Mouse (Mus musculus) regulatory T cell (primary cell): ENCODE measurements around the gene Dpep2nb.
"Not testable (repeated sequence)": the region's sequence is repeated elsewhere in the genome, so short reads cannot be mapped to it uniquely, and the experiment has no call there.

Source experiments
- in situ Hi-C: fragments of 300-600 bp; cut with MboI, MseI; formaldehyde crosslinking; loops from one replicate; pipeline ENCODE4 v1.15.1; 2025; ENCODE audit warnings: high pct_unique_total_duplicates

Gene Dpep2nb

DNA sequence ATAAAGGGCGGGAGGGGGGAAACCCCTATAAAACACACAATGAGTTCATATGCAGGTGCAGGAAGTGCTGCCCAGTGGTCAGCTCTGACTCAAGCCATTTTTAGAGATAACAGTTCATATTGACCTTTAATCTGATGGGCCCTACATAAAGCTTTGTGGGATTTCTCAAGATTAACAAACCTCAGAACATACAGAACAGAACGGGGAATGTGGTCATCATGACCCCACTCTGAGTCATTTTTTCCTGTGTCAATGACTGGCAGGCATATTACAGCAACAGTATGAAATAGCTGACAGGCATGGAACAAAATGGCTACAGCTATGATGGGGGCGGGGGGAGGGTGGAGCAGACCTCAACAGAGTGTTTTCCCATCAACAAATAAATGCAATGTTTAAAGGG lies 1.4 kb upstream of the Dpep2nb start:
- in situ Hi-C loops = no loop called here

DNA sequence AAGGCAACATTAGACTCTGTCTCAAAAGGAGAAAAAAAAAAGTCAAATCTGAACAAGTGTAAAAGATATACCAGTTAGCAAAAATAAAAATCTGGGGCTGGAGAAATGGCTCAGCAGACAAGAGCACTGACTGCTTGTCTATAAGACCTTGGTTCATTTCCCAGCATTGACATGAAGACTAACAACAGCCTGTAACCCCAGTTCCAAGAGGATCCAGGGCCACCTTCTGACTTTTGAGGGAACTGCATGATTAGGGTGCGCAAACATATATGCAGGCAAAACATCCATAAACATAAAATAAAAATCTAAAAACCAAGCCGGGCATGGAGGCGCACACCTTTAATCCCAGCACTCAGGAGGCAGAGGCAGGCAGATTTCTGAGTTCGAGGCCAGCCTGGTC lies 638 bp upstream of the Dpep2nb start:
- in situ Hi-C loops = no loop called here

DNA sequence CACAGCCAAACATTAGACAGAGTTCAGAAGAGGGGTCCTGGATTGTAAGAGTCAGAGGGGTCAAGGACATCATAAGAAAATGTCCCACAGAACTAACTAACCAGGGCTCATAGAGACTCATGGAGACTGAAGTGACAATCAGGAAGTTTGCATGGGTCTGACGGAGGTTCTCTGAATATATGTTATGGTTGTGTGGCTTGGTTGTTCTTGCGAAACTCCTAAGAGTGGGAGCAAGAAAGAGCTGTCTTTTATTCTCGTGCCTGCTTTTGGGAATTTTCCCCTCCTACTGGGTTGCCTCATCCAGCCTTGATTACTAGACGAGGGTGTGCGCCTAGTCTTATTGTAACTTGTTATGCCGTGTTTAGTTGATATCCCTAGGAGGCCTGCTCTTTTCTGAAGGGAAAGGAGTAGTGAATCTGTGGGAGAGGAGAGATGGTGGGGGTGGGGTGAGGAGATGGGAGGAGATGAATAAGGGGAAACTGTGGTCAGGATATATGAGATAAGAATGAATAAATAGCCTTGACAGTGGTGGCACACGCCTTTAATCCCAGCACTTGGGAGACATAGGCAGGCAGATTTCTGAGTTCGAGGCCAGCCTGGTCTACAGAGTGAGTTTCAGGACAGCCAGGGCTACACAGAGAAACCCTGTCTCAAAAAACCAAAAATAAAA lies 1.1 kb downstream of the Dpep2nb start:
- in situ Hi-C loops = no loop called here

DNA sequence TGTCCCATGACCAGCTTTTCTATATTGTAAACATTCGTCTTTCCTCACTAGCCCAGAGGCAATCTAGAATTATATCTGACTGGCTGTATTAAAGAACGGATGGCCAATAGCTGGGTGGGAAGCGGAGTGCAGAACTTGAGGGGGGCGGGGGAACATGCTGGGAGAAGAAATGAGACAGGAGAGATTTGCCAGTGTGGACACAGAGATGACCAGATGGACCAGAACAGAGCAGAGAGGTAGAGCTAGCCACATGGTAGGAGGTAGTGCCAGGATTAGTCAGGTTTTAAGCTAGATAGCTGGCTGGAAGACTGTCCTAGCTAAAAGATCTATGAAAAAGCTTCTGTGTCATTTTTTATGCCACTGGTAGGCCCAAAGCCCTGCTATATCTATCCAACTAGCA lies 3.9 kb downstream of the Dpep2nb start:
- in situ Hi-C loops = no loop called here

DNA sequence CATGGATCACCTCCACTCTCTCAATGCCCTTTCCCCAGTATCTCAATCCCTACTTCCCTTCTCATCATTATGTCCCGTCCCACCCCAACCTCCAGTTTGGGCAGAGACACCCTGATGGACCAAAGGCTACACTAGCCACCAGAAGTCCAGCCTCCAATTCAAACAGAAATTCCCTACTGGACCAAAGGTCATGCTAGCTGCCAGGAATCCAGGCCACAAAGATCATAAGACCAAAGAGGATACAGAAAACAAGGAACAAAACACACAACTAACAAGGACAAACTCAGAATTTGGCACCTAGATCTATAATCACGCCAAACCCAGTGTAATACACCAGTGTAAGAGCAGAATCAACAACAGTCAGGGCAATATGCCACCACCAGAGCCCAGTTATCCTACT lies 6.8 kb downstream of the Dpep2nb start:
- in situ Hi-C loops = no loop called here

DNA sequence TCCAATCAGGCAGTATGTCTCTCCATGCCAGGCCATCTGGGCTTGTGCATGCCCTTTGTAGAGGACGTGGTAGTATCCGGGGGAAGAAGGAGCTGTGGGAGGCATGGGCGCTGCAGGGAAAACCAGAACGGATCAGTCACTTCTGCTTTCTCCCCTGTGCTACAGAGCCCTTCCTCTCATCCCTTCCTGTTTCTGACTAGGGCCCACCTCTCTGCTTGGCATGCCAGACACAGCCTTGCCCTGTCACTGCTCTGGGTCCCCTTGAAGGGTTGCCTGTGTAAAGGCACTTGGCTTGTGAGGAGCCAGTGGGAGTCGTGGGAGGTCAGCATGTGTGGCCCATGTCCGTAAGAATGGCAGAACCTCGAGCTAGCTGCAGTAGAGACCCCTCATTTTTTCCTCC lies 9.4 kb downstream of the Dpep2nb start:
- in situ Hi-C loops = no loop called here

DNA sequence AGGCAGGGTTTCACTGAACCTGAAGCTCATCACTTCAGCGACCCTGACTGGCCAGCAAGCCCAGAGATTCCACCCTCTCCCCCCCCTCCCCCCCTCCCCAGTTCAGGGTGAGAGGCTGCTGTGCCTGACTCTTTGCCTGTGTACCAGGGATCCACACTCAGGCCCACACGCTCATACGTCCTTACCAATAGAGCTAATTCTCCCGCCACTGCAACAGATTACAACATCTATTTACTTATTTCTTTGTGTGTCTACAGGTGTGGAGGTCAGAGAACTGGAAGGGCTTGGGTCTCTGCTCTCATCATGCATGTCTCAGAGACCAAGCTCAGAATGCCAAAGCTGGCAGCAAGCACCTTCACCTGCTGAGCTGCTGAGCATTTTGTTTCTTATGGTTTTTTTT lies 12.5 kb downstream of the Dpep2nb start:
- in situ Hi-C loops = no loop called here

DNA sequence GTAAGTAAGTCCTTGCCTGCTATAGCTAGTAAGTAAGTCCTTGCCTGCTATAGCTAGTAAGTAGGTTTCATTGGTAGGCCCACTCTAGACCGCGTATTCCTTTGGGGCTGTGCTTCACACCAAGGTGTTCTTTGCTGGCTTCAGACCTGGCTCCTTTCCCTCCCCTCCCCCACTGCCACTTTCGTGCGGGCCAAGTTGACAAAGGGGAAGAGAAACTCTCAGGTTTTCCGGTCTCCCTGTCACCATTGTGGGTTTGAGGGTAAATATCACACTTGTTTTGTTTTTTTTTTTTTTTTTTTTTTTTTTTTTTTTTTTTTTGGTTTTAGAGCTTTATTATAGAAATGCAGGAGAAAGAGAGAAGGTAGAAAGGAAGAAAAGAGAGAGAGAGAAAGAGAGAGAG lies 13.3 kb downstream of the Dpep2nb start:
- in situ Hi-C loops = no loop called here

DNA sequence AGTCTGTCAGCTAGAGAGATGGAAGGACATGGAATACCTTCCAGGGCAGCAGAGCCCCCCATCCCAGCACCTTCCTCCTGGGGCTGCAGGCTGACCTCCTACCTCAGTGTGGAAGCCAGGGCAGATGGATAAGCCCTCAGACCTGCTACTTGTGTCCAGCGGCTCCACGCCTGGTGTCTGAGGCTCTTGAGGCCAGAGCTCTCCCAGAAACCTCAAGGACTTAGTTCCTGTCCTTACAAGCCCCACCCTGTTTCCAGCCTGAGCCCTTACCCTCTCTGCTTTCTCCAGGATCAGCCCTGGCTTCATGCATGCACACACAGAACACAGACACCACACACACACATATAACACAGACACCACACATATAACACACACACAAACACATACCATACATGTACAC lies 14.2 kb downstream of the Dpep2nb start:
- in situ Hi-C loops = no loop called here

DNA sequence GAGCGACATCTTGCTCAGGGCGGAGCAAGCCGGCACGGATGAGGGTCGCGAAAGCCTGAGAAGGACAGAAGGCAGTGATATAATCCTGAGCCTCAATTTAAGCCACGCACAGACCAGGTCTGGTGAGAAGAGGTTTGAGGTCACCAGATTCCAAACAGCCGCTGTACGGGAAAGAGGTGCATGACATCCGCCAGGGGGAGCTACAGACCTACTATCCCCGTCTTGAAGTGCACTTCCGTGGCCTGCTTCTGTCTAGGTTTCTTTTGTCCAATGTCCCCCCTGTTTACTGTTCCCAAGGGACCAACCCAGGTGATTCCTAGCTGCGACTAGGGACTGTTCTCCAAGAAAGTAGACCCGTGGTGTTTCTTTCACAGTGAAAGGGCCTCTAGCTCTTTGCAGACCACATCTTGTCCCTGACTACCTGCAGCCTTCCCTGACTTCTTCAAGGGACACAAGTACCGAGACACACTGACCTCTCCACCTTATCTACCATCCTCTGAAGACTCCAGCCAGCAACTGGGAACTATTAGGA lies 14.9 kb downstream of the Dpep2nb start, which contains the start of gene Dus2:
Dus2 (plus strand) TSS at position 482 of the 532 bp plus-strand sequence.
- in situ Hi-C loops = no loop called here

DNA sequence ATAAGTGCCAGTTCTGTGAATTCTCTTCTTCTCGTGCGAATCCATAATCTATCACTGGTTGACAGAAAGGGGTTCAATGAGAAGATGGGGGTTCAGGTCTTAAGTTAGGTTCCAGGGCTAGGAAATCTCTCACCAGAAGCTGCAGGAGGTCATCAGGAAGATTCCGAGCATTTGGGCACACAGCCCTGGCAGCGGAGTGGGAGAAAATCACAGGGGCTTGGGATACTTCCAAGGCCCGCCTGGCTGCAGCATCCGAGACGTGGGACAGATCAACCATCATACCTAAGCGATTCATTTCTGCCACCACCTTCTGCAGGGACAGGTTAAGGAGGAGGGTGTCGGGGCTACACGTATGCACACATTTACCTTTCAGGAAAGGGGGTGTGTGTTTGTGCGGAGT lies 17.2 kb downstream of the Dpep2nb start:
- in situ Hi-C loops = loop anchor here (5.0 kb wide), 1 partner anchor 34 kb away; no protein-coding TSS in a partner anchor

DNA sequence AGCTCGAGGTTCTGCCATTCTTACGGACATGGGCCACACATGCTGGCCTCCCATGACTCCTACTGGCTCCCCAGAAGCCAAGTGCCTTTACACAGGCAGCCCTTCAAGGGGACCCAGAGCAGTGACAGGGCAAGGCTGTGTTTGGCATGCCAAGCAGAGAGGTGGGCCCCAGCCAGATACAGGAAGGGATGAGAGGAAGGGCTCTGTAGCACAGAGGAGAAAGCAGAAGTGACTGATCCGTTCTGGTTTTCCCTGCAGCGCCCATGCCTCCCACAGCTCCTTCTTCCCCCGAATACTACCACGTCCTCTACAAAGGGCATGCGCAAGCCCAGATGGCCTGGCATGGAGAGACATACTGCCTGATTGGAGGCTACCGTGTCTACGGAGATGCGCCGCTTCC lies 22.4 kb downstream of the Dpep2nb start:
- in situ Hi-C loops = not testable (repeated sequence)

DNA sequence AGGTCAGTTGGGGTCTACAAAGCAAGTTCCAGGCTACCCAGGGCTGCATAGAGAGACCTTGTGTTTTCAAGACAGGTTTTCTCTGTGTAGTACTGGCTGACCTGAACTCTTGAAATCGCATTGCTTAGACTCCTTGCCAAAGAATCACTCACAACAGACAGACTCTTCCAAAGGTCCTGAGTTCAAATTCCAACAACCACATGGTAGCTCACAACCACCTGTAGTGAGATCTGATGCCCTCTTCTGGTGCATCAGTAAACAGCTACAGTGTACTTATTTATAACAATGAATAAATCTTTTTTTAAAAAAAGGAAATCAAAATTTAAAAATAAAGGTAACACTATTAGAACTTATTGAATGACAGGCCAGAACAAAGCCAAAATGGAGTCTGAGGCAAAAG lies 24.6 kb downstream of the Dpep2nb start:
- in situ Hi-C loops = no loop called here

DNA sequence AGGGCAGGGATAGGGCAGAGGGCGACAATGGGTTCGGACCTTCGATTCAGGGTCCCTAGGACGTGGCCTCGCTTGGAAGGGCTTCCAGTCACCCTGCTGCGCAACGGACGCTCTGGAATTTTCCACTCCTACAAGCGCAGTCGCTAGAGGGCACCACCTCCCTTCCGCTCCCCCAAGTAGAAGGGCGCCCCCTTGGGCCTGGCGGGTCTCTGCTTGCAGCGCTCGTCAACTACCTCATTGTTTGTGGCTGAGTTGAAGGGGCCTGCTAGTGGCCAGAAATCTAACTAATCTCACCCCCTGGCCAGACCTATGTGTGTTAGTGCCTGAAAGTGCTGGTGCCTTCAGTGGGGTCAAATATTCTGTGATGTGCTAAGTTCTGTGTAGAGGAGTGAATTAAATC lies 26.4 kb downstream of the Dpep2nb start, which contains the start of gene Dpep3:
Dpep3 (minus strand) TSS at position 105 of the 400 bp plus-strand sequence.
- in situ Hi-C loops = no loop called here

DNA sequence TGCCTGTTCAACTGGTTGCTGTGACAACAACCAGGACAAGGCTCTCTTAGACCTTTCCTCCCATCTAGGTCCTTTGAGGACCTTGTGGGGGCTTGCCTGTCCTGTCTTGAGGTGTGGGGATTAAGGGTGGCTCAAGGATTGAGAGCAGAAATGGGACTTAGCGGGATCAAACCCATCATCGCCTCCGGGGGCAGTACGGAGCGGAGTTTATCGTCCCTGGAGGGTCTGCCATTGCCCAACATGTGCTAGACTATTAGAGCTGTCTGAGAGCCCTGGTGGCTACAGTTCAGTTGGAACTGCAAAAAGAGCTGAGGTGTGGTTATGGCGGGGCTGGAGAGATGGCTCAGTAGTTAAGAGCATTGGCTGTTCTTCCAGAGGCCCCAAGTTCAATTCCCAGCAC lies 30.4 kb downstream of the Dpep2nb start:
- in situ Hi-C loops = no loop called here

DNA sequence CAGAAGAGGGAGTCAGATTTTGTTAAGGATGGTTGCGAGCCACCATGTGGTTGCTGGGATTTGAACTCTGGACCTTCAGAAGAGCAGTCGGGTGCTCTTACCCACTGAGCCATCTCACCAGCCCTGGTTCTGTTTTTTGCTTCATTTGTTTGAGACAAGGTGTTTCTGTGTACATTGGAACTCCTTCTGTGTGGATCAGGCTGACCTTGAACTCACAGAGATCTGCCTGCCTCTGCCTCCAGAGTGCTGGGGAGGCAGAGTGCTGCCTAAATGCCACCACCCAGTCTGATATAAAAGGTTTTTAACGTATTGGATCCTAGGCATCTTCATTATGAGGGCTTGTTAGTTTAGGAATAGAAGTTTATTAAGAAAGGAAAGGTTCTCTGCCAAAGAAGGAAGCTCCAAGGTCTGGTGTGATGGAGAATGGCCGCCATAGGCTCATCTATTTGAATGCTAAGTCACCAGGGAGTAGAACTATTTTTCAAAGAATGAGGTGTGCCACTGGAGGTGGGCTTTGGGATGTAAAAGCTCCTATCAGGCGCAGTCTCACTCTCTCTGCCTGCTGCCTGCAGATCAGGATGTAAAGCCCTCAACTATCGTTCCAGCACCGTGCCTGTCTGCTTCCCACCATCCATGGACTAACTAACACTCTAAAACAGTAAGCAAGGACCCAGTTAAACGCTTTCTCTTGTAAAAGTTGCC lies 34.6 kb downstream of the Dpep2nb start:
- in situ Hi-C loops = no loop called here

DNA sequence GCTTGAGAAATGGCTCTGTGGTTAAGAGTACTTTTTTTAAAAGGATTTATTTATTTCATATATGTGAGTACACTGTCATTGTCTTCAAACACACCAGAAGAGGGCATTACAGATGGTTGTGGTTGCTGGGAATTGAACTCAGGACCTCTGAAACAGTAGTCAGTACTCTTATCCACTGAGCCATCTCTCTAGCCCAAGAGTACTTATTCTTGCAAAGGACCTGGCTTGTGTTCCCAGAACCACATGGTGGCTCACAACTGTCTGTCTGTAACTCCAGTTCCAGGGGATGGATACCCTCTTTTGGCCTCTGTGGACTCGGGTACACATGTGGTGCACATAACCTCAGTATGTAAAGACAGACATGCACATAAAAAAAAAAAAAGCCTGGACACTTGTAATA lies 36.4 kb downstream of the Dpep2nb start:
- in situ Hi-C loops = no loop called here

DNA sequence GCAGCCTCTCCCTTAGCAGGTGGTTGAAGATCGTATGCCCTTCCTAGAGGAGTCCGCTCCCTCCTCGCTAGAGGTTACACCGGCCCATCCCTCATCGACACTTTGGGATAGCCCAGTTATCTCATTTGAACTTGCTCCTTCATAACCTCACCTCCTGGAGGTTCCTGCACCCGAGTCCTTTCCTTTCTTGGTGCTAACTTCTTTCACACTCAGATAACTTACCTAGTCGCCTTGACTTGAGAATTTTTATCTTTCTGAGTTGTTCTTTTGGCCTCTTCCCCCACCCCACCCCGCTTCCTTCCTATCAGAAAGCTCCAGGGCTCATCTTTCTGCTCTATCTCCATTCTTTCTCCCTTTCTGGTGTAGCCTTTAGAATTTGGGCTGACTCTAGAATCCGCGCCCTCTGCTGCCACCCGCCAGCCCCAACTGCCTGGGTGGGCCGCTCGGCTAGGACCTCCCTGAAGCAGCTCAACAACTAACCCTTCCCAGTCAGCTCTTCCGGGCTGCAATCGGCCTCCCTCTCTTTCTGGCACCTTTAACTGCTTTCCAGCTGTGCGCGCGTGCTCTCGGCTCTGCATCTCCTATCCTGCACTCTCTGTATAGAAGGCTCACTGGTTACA lies 39.0 kb downstream of the Dpep2nb start:
- in situ Hi-C loops = no loop called here

DNA sequence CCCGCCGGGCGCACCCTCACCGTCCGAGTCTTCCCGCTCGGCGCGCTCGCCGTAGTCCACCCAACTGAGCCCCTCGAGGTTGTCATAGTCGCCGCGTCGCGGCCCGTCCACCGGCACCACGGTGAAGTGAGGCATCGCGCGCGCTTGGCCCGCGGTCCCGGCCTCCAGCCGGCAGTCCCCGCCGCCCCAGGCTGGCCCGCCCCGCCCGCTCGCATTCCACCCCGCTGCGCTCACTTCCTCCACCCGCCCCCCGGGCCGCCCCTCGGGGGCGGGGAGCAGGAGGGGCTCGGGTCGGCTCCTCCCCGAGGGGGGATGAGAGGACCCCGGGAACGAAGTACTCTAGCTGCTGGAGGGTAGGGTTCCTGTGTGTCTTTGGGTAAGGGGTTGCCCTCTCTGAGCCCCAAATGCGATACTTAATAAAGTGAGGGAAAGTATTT lies 39.9 kb downstream of the Dpep2nb start, which contains the start of gene Slc12a4:
Slc12a4 (minus strand) TSS at position 193 of the 437 bp plus-strand sequence.
- in situ Hi-C loops = no loop called here

DNA sequence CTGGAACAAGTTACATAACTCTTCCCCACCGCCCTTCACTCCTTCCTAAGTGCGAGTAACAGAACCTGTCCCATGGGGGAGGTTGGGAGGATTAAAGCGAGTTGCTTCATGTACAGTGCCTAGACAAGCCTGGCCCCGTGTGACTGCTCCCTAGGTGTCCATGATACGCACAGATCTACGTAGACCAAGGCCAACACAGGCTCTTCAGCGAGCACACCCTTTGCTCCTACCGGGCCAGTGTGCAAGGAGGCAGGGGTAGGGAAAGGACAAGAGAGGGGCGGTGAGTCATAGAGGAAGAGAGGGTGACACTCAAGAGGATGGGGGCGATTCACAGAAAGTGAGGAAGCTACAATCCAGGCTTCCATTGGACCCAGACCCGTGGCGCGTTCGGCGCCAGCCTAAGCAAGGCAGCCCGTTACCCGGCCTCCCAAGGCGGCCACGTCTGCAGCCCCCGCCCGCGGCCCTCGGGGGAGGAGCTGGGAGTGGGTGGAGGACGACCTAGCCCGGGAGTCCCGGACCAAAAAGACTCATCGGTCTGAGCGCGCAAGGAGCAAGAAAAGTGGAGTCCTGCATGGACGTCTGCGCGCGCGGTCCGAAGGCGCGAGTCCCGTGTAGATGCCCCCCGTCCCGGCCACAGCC lies 40.4 kb downstream of the Dpep2nb start:
- in situ Hi-C loops = no loop called here

DNA sequence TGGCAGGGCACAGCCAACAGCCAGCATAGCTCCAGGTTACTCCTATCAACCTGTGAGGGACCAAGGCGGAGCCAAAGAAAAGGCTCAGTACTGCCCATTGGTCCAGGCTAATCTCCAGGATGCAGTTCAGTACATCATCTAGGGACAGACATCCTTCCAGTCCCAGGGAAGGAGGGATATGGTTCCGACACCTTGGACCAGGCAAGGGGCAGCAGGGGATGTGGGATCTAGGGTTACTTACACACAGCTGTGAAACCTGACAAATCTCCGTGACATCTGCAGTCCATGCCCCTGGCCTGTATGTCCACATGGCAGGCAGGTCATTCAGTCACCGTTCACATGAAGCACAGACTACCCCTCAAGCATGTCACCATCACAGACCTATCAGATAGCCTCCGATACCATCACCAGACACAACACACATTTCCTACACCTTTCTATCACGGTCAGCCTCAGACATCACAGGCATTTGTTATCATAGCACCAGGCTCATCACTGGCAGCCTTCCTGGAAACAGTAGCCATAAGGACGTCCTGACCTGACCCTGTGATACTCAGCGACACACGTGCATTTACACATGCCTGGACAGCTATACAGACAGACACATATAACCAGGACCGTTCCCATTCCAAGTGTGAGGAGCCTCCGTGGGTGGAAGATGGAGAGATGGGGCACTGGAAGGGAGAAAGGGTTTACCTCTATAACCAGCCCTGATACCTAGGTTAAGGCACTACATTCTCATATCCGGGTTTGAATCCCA lies 41.1 kb downstream of the Dpep2nb start:
- in situ Hi-C loops = no loop called here
